Mouse (Mus musculus) heart, embryonic 16.5 days (tissue): ENCODE measurements around the gene Pih1d2. TPM values are rescaled to one million over a fixed set of nuclear protein-coding genes. Genes with fewer than 3 reads are reported as not detected.
A peak's percentile ranks its signal among the peaks of the same experiment; 100 is the strongest.

Source experiments
- ATAC-seq: fragments of 200-750 bp; cut with Nextera tagmentation; replicated peaks from 2 replicates; pipeline ENCODE4 v1.8.0; 2017; ENCODE audit warnings: moderate number of reproducible peaks; ENCODE audit not compliant: insufficient read depth, low FRiP score; ENCODE audit errors: extremely low read depth
- H3K27ac ChIP-seq: fragments of 300-500 bp; sonication (generic); 2 replicates; pipeline ENCODE4 v1.5.1; 2014; ENCODE audit warnings: mild to moderate bottlenecking, low read length, control low read depth, moderate library complexity
- H3K27me3 ChIP-seq: fragments of 300-500 bp; sonication (generic); 2 replicates; pipeline ENCODE4 v1.6.1; 2014; ENCODE audit warnings: low read length, mixed read lengths; ENCODE audit not compliant: control insufficient read depth, insufficient read depth
- H3K36me3 ChIP-seq: fragments of 300-500 bp; sonication (generic); 2 replicates; pipeline ENCODE4 v1.6.1; 2014; ENCODE audit not compliant: control insufficient read depth, insufficient read depth
- H3K4me1 ChIP-seq: fragments of 300-500 bp; sonication (generic); 2 replicates; pipeline ENCODE4 v1.6.1; 2014; ENCODE audit warnings: low read length, mixed read lengths; ENCODE audit not compliant: control insufficient read depth, insufficient read depth
- H3K4me2 ChIP-seq: fragments of 300-500 bp; sonication (generic); 2 replicates; pipeline ENCODE4 v1.6.1; 2014; ENCODE audit warnings: low read depth, mild to moderate bottlenecking, control low read depth, low read length
- H3K4me3 ChIP-seq: fragments of 300-500 bp; sonication (generic); 2 replicates; pipeline ENCODE4 v1.5.1; 2014; ENCODE audit warnings: mild to moderate bottlenecking, control low read depth, low read length
- H3K9ac ChIP-seq: fragments of 300-500 bp; sonication (generic); 2 replicates; pipeline ENCODE4 v1.6.1; 2014; ENCODE audit warnings: low read length, control low read depth
- H3K9me3 ChIP-seq: fragments of 300-500 bp; sonication (generic); replicated peaks from 2 replicates; pipeline ENCODE4 v1.6.1; 2016; ENCODE audit warnings: low read length; ENCODE audit not compliant: control insufficient read depth
- WGBS: fragments of 180-500 bp; shearing (Covaris S2); extraction: QIAGEN DNeasy Blood & Tissue Kit; methylation state at CpG from one replicate; pipeline ENCODE4 v1.1.7; 2014; 5-methylcytosine and 5-hydroxymethylcytosine counted together
- polyA plus RNA-seq: library from polyadenylated mRNA; unstranded; fragments of >200 nt; fragmentation: Nextera tagmentation; extraction: Ambion mirVana; gene quantifications from 2 replicates; pipeline ENCODE4 v1.2.1, GENCODE M21; 2015

Gene Pih1d2
- polyA plus RNA-seq, result 1.9 and 3.1 TPM in 2 replicates

DNA sequence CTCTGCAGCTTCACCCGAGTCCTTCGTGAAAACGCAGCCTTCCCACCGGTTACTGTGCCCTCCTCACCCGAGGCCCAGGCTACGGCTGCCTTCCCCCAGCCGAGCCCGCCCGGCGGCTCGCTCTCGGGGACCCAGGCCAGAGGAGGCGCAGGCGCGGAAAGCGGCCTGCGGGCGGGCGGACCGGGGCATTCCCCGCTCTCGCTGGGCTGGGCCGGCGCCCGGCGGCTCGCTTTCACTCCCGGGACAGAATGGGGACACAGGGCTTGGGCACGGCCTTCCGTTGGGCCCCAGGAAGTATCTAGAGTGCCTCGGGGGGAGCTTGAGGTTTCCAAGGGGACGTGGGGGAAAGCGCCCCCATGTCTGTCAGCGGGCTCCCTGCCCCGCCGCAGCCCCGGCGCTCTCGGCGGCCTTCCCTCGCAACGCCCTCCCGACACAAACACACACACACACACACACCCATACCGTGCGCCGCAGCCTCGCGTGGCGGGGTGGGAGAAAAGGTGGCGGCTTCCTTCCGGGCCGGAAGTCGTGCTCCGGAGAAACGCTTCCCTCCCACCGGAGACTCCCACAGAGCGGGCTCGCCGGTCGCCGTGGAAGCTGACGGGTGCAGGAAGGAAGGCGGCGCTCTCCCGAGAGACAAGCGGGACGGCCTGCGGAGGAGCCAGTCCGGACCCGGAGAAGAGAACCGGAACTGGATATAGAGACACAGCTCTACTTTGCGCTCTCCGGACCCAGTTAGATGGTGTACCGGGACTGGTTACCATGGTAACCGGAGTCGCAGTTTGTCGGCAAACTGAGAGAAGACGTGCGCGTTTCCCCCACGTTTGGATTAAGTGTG, at the start of gene Pih1d2, which contains the start of gene Nkapd1:
Gene Pih1d2 (plus strand): TSS at position 556 of the 838 bp plus-strand sequence.
Gene Nkapd1 (minus strand): TSS at position 699 of the 838 bp plus-strand sequence.
- H3K36me3 ChIP-seq, result peaks cover 25% of the 10 kb centered on the region

DNA sequence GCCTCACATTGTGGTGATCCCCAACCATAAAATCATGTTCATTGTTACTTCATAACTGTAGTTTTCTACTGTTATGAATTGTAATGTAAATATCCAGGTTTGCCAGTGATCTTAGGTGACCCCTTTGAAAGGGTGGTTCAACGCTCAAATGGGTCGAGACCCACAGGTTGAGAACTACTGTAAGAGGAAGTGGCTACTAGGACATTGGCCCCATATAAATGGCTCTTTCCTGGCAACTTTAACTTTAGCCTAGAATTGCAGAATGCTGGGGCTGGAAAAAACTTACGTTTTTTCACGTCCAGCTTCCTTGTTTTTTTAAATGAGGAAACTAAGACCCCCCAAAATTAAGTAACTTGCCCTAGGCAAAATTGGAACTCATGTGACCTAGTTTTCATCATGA, 49.7 kb upstream of the Pih1d2 start:
- no peaks in the 10 kb centered on the region for H3K36me3 ChIP-seq

More for the DNA sequence above, at the start of gene Pih1d2, which contains the start of gene Nkapd1:
- peak; percentile 91 for ATAC-seq
- WGBS, result under 1% methylated on average over 80 of the region's 81 CpGs
- Histone ChIP-seq H3K4me1 (peaks cover 8% of the 10 kb centered on the region), H3K27me3 (no peaks in the 10 kb centered on the region), H3K4me2 (peak within 1 kb of the TSS; percentile 83), H3K9me3 (no peaks in the 10 kb centered on the region), H3K4me3 (peak within 1 kb of the TSS; percentile 86), H3K27ac (peak within 1 kb of the TSS; percentile 95), H3K9ac (peak within 1 kb of the TSS; percentile 93)

DNA sequence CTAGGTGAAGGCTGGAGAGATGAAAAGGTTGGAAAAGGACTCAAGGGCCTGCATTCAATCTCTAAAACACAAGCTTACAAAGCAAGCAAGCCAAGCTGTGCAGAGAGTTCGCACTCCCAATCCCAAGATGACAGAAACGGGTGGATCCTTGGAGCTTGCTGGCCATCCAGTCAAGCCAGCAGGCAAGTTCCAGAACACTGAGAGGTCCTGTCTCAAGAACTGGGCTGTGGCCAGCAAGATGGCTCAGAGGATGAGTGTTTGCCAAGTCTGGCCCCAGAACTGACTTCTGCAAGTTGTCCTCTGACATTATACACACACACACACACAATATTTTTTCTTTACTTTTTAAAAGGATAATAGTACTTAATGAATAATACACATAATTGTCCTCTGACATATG, 49.2 kb upstream of the Pih1d2 start:
- 81% methylated on average over 2 of the region's 2 CpGs for WGBS
- H3K9me3 ChIP-seq, result no peaks in the 10 kb centered on the region
- no peak overlapping the region for H3K9ac ChIP-seq
- no peak for ATAC-seq
- H3K27ac ChIP-seq, result no peak overlapping the region
- H3K27me3 ChIP-seq, result no peaks in the 10 kb centered on the region
- H3K4me1 ChIP-seq, result no peaks in the 10 kb centered on the region
- no peak overlapping the region for H3K4me3 ChIP-seq
- H3K4me2 ChIP-seq, result no peak overlapping the region
- H3K36me3 ChIP-seq, result no peaks in the 10 kb centered on the region

More for the DNA sequence above, 49.7 kb upstream of the Pih1d2 start:
- H3K4me3 ChIP-seq, result no peak overlapping the region
- H3K27ac ChIP-seq, result no peak overlapping the region
- no peak overlapping the region for H3K9ac ChIP-seq
- H3K4me2 ChIP-seq, result no peak overlapping the region
- no peaks in the 10 kb centered on the region for H3K4me1 ChIP-seq
- ATAC-seq, result no peak
- 79% methylated on average over 4 of the region's 4 CpGs for WGBS
- no peaks in the 10 kb centered on the region for H3K9me3 ChIP-seq
- H3K27me3 ChIP-seq, result no peaks in the 10 kb centered on the region

DNA sequence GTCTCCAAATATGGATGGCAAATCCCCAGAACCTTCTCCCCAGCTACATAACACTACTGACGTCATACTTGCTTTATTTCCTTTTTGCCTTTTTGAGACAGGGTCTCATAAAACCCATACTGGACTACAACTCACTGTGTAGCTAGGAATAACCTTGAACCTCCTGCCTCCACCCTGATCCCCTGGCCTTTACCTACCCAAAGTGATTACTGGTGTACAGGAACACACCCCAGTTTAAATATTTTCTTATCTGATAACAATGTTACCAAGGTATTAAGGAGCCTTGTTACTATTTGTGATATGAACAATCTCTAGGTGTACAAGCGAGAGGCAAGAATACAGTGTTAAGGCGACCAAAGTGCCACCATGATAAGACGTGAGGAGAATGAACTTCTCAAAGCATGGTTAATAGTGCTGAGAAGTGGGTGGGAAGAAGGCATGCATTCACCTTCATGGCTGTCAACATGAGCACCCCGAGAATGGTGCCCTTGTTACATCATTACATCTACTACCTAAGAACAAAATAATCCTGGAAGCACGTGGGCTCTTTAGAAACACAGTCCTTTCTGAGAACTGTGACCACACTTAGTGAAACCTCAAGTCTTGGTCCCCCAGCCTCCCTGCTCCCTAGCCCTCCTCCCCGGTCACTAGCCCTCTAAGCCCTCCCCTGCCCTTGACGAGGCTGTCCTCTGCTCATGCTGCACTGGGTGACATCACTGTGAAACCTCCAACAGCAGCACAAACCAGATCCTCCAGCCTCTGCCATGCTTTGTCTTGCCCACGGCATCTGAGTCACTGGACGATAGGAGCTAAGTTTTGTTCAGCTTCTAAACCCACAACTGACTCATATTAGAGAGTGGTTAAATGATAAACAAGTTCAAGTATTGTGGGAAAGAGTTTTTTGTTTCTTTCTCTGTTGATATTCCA, 47.3 kb upstream of the Pih1d2 start:
- H3K4me1 ChIP-seq, result no peaks in the 10 kb centered on the region
- 60% methylated on average over 10 of the region's 10 CpGs for WGBS

DNA sequence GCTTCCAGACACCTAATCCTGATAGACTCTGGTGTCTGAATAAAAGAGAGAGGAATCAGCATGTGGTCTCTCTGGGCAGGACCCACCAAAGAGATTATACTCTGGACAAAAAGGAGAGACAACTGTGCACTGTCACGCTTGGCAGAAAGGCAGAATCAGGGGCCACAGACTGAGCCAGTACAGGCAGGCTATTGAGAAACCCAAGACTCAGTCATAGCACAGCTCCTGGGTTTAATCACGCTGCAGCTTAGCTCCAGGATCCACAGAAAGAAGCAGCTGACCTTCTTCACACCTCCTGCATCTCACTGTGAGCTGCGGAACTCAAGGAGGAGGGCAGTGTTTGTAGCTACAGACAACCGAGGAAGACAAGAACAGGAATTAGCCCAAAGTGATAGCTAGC, 36.8 kb upstream of the Pih1d2 start:
- no peaks in the 10 kb centered on the region for H3K9me3 ChIP-seq
- H3K27me3 ChIP-seq, result no peaks in the 10 kb centered on the region
- 29% methylated on average over 4 of the region's 4 CpGs for WGBS
- H3K36me3 ChIP-seq, result no peaks in the 10 kb centered on the region
- H3K4me2 ChIP-seq, result no peak overlapping the region
- H3K4me3 ChIP-seq, result no peak overlapping the region
- no peaks in the 10 kb centered on the region for H3K4me1 ChIP-seq
- H3K27ac ChIP-seq, result no peak overlapping the region
- ATAC-seq, result no peak
- H3K9ac ChIP-seq, result no peak overlapping the region

More for the DNA sequence above, 47.3 kb upstream of the Pih1d2 start:
- Histone ChIP-seq H3K4me2 (no peak overlapping the region), H3K4me3 (no peak overlapping the region), H3K27ac (no peak overlapping the region), H3K36me3 (no peaks in the 10 kb centered on the region), H3K27me3 (no peaks in the 10 kb centered on the region), H3K9ac (no peak overlapping the region), H3K9me3 (no peaks in the 10 kb centered on the region)
- no peak for ATAC-seq

DNA sequence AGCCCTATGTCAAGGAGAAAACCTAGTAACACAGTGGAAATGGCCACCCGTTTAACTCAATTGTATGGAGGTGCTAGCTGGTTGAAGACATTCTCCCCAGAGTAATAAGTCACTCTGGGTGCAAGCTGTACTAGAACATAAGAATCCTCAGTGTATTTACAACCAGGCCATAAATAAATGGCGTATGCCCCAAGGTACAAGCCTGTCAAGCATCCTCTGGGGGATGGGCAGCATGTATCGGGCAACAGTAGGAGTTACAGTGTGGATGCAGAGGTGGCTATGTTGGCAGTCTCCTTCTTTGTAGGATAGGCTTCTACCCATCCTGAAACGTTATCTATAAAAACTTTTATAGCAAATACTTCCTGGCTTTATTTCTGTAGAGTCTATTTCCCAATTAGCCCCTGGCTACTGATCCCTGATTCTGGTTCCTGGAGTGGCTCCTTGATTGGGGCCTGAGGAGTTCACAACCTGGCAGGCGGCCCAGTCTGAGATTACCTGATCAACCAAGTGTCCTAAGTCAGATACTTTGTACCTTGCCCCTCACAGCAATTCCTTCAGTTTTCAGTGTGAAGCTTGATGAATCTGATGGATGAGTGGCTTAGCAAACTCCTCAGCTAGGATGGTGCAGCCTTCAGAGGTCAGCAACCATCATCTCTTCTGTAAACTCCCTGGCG, 31.8 kb upstream of the Pih1d2 start:
- Histone ChIP-seq H3K9ac (no peak overlapping the region), H3K9me3 (no peaks in the 10 kb centered on the region), H3K27ac (no peak overlapping the region), H3K36me3 (no peaks in the 10 kb centered on the region), H3K4me1 (no peaks in the 10 kb centered on the region), H3K4me2 (no peak overlapping the region), H3K4me3 (no peak overlapping the region), H3K27me3 (no peaks in the 10 kb centered on the region)
- no peak for ATAC-seq
- whole genome bisulfite sequencing, result 79% methylated on average over 6 of the region's 6 CpGs

DNA sequence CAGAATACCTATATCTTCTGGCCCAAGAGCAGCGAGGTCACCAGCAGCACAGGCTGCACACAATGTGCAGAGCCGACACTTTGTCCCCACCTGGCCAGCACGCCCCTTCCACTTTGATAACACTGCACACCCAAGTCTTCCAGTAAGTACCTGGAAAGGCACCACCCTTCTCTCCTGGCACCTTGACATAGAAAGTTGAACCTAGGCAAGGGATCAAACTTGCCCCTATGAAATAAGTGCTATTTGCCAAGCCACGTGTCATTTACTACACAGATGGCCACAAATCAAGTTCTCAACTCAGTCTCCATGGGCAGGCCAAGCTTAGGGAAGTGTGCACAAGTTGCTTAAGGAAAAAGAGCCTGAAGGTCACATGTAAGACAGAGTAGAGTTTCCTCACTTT, 30.2 kb upstream of the Pih1d2 start:
- no peaks in the 10 kb centered on the region for H3K27me3 ChIP-seq
- no peak overlapping the region for H3K27ac ChIP-seq
- no peaks in the 10 kb centered on the region for H3K4me1 ChIP-seq
- H3K9ac ChIP-seq, result no peak overlapping the region
- no peak overlapping the region for H3K4me3 ChIP-seq
- no peak overlapping the region for H3K4me2 ChIP-seq
- no peaks in the 10 kb centered on the region for H3K36me3 ChIP-seq
- 69% methylated on average over 4 of the region's 4 CpGs for WGBS
- no peak for ATAC-seq
- H3K9me3 ChIP-seq, result no peaks in the 10 kb centered on the region

DNA sequence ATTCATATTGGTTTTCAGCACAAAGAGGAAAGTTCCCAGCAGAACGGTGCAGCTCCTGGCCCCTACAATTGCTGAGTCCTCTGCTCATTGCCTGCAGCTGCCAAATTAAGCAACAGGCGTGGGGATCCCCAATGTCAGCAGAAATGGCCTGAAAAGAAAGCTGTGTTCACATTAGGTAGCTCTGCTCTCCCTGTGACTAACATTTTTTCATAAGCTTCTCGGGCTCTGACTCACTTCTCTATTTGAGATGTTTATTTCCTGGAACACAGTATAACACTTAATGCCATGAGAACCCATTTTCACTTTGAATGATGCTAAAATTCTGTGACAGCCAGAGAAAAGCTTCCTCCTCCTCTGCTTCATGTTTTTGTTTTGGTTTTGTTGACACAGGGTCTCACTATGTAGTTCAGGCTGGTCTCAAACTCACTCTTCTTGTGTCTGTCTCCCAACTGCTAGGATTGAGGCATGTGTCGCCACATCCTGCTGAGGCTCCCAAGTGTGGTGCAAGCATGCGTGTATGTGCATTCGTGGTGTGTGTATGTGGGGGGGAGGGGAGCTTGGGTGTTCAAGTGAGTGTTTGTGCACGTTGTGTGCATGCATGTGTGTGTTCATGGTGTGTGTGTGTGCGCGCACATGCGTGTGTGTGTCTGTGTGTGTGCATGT, 26.1 kb upstream of the Pih1d2 start:
- H3K27me3 ChIP-seq, result no peaks in the 10 kb centered on the region
- H3K9ac ChIP-seq, result no peak overlapping the region
- no peak for ATAC-seq
- H3K9me3 ChIP-seq, result no peaks in the 10 kb centered on the region
- peaks cover 9% of the 10 kb centered on the region for H3K36me3 ChIP-seq
- 72% methylated on average over 10 of the region's 10 CpGs for WGBS
- H3K4me2 ChIP-seq, result no peak overlapping the region
- H3K27ac ChIP-seq, result no peak overlapping the region
- no peak overlapping the region for H3K4me3 ChIP-seq
- H3K4me1 ChIP-seq, result no peaks in the 10 kb centered on the region
